Comparison of ENCODE assay signal across 8 mouse cellular contexts in the genomic region with DNA sequence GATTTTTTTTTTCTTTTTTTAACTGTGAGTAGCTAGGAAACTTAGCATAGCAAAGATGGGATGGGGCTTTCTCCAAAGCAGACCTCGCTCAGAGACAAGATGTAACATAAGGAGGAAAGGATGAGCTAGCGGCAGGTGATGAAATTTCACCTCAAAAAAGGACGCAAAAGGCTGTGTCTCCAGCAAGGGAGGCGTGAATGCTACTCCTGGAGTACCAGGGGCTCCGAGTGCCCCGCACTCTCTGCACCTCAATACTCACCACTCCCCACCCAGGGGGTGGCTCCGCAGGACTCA. TPM values are rescaled to one million over a fixed set of nuclear protein-coding genes. Genes with fewer than 3 reads are reported as not detected.
DNase-seq lines count a peak whose midpoint lies in the region; ATAC-seq lines count a peak whose summit lies in the region.

No protein-coding gene starts in this region.

- no peaks in the 10 kb centered on the region for H3K36me3 ChIP-seq in kidney, embryonic 16.5 days (ENCODE audit: insufficient read depth, low read length)
- H3K36me3 ChIP-seq in hindbrain, embryonic 14.5 days (replicated peaks; ENCODE audit: control insufficient read depth, insufficient read depth), result no peaks in the 10 kb centered on the region
- no peaks in the 10 kb centered on the region for H3K36me3 ChIP-seq in midbrain, embryonic 15.5 days (replicated peaks)

- no peaks in the 10 kb centered on the region for H3K9me3 ChIP-seq in kidney, embryonic 16.5 days (ENCODE audit: low read length)
- no peaks in the 10 kb centered on the region for H3K9me3 ChIP-seq in hindbrain, embryonic 14.5 days (ENCODE audit: control insufficient read depth, low read length)
- H3K9me3 ChIP-seq in midbrain, embryonic 15.5 days, result no peaks in the 10 kb centered on the region

- H3K27ac ChIP-seq in kidney, embryonic 16.5 days (ENCODE audit: low read length), result peak overlapping the region; percentile 95
- H3K27ac ChIP-seq in hindbrain, embryonic 14.5 days, result peak overlapping the region; percentile 97
- peak overlapping the region; percentile 96 for H3K27ac ChIP-seq in midbrain, embryonic 15.5 days

- peak overlapping the region; percentile 99 for H3K9ac ChIP-seq in kidney, embryonic 16.5 days (replicated peaks; ENCODE audit: low read length)
- peak overlapping the region; percentile 99 for H3K9ac ChIP-seq in hindbrain, embryonic 14.5 days
- H3K9ac ChIP-seq in midbrain, embryonic 15.5 days, result peak overlapping the region; percentile 94

- peaks cover 8% of the 10 kb centered on the region; the same call in 1 of the 2 replicates for H3K4me1 ChIP-seq in kidney, embryonic 16.5 days (ENCODE audit: insufficient read depth, low read length)
- H3K4me1 ChIP-seq in hindbrain, embryonic 14.5 days (replicated peaks; ENCODE audit: control insufficient read depth, insufficient read depth, low read length), result peaks cover 14% of the 10 kb centered on the region; the same call in 1 of the 2 replicates
- peaks cover 5% of the 10 kb centered on the region for H3K4me1 ChIP-seq in midbrain, embryonic 15.5 days

- H3K4me2 ChIP-seq in kidney, embryonic 16.5 days (replicated peaks; ENCODE audit: low read depth, low read length), result peak overlapping the region; percentile 75
- H3K4me2 ChIP-seq in hindbrain, embryonic 14.5 days (replicated peaks), result peak overlapping the region; percentile 70
- H3K4me2 ChIP-seq in midbrain, embryonic 15.5 days, result peak overlapping the region; percentile 58

- peak overlapping the region; percentile 76 for H3K4me3 ChIP-seq in kidney, embryonic 16.5 days (ENCODE audit: low read length)
- peak overlapping the region; percentile 98 for H3K4me3 ChIP-seq in hindbrain, embryonic 14.5 days (replicated peaks; ENCODE audit: low read length)
- peak overlapping the region; percentile 80 for H3K4me3 ChIP-seq in midbrain, embryonic 15.5 days

- no peaks in the 10 kb centered on the region for H3K27me3 ChIP-seq in kidney, embryonic 16.5 days (ENCODE audit: insufficient read depth, low read length)
- no peaks in the 10 kb centered on the region for H3K27me3 ChIP-seq in hindbrain, embryonic 14.5 days (ENCODE audit: control insufficient read depth, insufficient read depth, low read length)
- no peaks in the 10 kb centered on the region for H3K27me3 ChIP-seq in midbrain, embryonic 15.5 days (replicated peaks)

- DNase-seq in kidney, postnatal 25 days, result no peak
- peak; percentile 81 for DNase-seq in brain, adult 2 months (ENCODE audit: low read depth, low spot score)
- peak; percentile 63 for DNase-seq in hindbrain, embryonic 14.5 days (ENCODE audit: low spot score)
- no peak for DNase-seq in ovary, postnatal 10 days (ENCODE audit: low spot score)
- DNase-seq in testis, postnatal 14 days (ENCODE audit: low spot score), result no peak
- DNase-seq in thymus, postnatal 36 days, result no peak

- 0% methylated on average over 7 of the region's 7 CpGs for WGBS in kidney, embryonic 16.5 days
- under 1% methylated on average over 7 of the region's 7 CpGs for WGBS in hindbrain, embryonic 14.5 days
- 0% methylated on average over 7 of the region's 7 CpGs for WGBS in midbrain, embryonic 15.5 days

- ATAC-seq in kidney, embryonic 16.5 days (ENCODE audit: low FRiP score, low TSS enrichment), result no peak
- no peak; the same call in 1 of the 2 replicates for ATAC-seq in hindbrain, embryonic 14.5 days (ENCODE audit: low FRiP score)
- no peak for ATAC-seq in midbrain, embryonic 15.5 days (replicated peaks)

RNA-seq across cellular contexts. Expression of a gene that starts 0.9 kb away (rescaled TPM):
- polyA plus RNA-seq in kidney, embryonic 16.5 days (2015; fragmentation: Nextera tagmentation; extraction: Ambion mirVana), result 2.8 and 3.4 TPM in 2 replicates
- polyA plus RNA-seq in hindbrain, embryonic 14.5 days (2014; fragmentation: Nextera tagmentation; extraction: Ambion mirVana), result 7.3 and 8.2 TPM in 2 replicates
- 6.4 TPM in 2 replicates for polyA plus RNA-seq in midbrain, embryonic 15.5 days (2015; fragmentation: Nextera tagmentation; extraction: Ambion mirVana)

RNA-seq across cellular contexts. Expression of a gene that starts 53.7 kb away (rescaled TPM):
- 139 and 146 TPM in 2 replicates for polyA plus RNA-seq in kidney, embryonic 16.5 days (2015; fragmentation: Nextera tagmentation; extraction: Ambion mirVana)
- polyA plus RNA-seq in hindbrain, embryonic 14.5 days (2014; fragmentation: Nextera tagmentation; extraction: Ambion mirVana), result 187 and 191 TPM in 2 replicates
- 167 and 179 TPM in 2 replicates for polyA plus RNA-seq in midbrain, embryonic 15.5 days (2015; fragmentation: Nextera tagmentation; extraction: Ambion mirVana)

RNA-seq across cellular contexts. Expression of a gene that starts 54.7 kb away (rescaled TPM):
- 104 and 108 TPM in 2 replicates for polyA plus RNA-seq in kidney, embryonic 16.5 days (2015; fragmentation: Nextera tagmentation; extraction: Ambion mirVana)
- 73.6 and 77.4 TPM in 2 replicates for polyA plus RNA-seq in hindbrain, embryonic 14.5 days (2014; fragmentation: Nextera tagmentation; extraction: Ambion mirVana)
- 63.8 and 67.4 TPM in 2 replicates for polyA plus RNA-seq in midbrain, embryonic 15.5 days (2015; fragmentation: Nextera tagmentation; extraction: Ambion mirVana)

Comparison
In these comparisons a context has a peak if more than half of its experiments do, and no peak if none do; other contexts are left out.
1. DNase-seq: peak in brain, adult 2 months (single experiment) and hindbrain, embryonic 14.5 days (single experiment); none in kidney, postnatal 25 days (0 of 2), ovary, postnatal 10 days (single experiment), testis, postnatal 14 days (single experiment) and thymus, postnatal 36 days (0 of 2).
2. Peak in every context shown above with its lines, with median percentiles within 50 percentile points of each other: H3K27ac ChIP-seq, H3K4me2 ChIP-seq, H3K4me3 ChIP-seq and H3K9ac ChIP-seq.